Mouse (Mus musculus) T-helper 2 cell (primary cell): Measurements from ENCODE around the gene Figla.
"Not testable (repeated sequence)": the region's sequence is repeated elsewhere in the genome, so short reads cannot be mapped to it uniquely, and the experiment has no call there.

Experiments used
- in situ Hi-C: fragments of 300-600 bp; cut with MboI, MseI; formaldehyde crosslinking; loops from one replicate; pipeline ENCODE4 v1.15.1; 2025; ENCODE audit warnings: high pct_unique_total_duplicates

Gene Figla

GRCm38 (mm10) chr6:86015871-86016270 is at the start of gene Figla:
Gene Figla, plus strand, starts transcription at chr6:86016171.
- in situ Hi-C loops, result loop anchor here (10.0 kb wide), 1 partner anchor 181 kb away; the partner anchor contains the start of gene Nat8

GRCm38 (mm10) chr6:85966686-85967085 is 49.3 kb upstream of the Figla start:
- in situ Hi-C loops, result no loop called here

GRCm38 (mm10) chr6:85969889-85970288 is 46.1 kb upstream of the Figla start:
- in situ Hi-C loops, result no loop called here

GRCm38 (mm10) chr6:85972699-85973098 is 43.3 kb upstream of the Figla start:
- in situ Hi-C loops, result no loop called here

GRCm38 (mm10) chr6:85973336-85973735 is 42.6 kb upstream of the Figla start:
- in situ Hi-C loops, result no loop called here

GRCm38 (mm10) chr6:85974941-85975617 is 40.9 kb upstream of the Figla start:
- in situ Hi-C loops, result no loop called here

GRCm38 (mm10) chr6:85975761-85976160 is 40.2 kb upstream of the Figla start:
- in situ Hi-C loops, result no loop called here

- in situ Hi-C loops, result no loop called here
Observed at GRCm38 (mm10) chr6:85976242-85976641, 39.7 kb upstream of the Figla start.

- in situ Hi-C loops, result not testable (repeated sequence)
Observed at GRCm38 (mm10) chr6:85978736-85979135, 37.2 kb upstream of the Figla start.

GRCm38 (mm10) chr6:85984351-85984750 is 31.6 kb upstream of the Figla start:
- in situ Hi-C loops, result no loop called here

GRCm38 (mm10) chr6:85989570-85989969 is 26.4 kb upstream of the Figla start:
- in situ Hi-C loops, result not testable (repeated sequence)

GRCm38 (mm10) chr6:85990774-85991173 is 25.2 kb upstream of the Figla start:
- in situ Hi-C loops, result not testable (repeated sequence)

- in situ Hi-C loops, result loop anchor here (5.0 kb wide), 1 partner anchor 66 kb away; no protein-coding TSS in a partner anchor
Observed at GRCm38 (mm10) chr6:86003405-86003925, 12.5 kb upstream of the Figla start.

- in situ Hi-C loops, result loop anchor here (5.0 kb wide), 1 partner anchor 67 kb away; no protein-coding TSS in a partner anchor
Observed at GRCm38 (mm10) chr6:86004271-86005148, 11.5 kb upstream of the Figla start.

GRCm38 (mm10) chr6:86009980-86010379 is 6.0 kb upstream of the Figla start:
- in situ Hi-C loops, result loop anchor here (10.0 kb wide), 1 partner anchor 175 kb away; the partner anchor contains the start of gene Nat8

GRCm38 (mm10) chr6:86014812-86015211 is 1.2 kb upstream of the Figla start:
- in situ Hi-C loops, result loop anchor here (10.0 kb wide), 1 partner anchor 180 kb away; the partner anchor contains the start of gene Nat8

GRCm38 (mm10) chr6:86016793-86017350 is 901 bp downstream of the Figla start:
- in situ Hi-C loops, result loop anchor here (10.0 kb wide), 1 partner anchor 182 kb away; the partner anchor contains the start of gene Nat8

- in situ Hi-C loops, result loop anchor here (10.0 kb wide), 2 partner anchors 185 to 325 kb away; partner anchors contain the start of gene Nat8
Observed at GRCm38 (mm10) chr6:86019415-86020237, 3.7 kb downstream of the Figla start.

GRCm38 (mm10) chr6:86020948-86021347 is 5.0 kb downstream of the Figla start:
- in situ Hi-C loops, result loop anchor here (10.0 kb wide), 1 partner anchor 324 kb away; no protein-coding TSS in a partner anchor

- in situ Hi-C loops, result loop anchor here (10.0 kb wide), 1 partner anchor 318 kb away; no protein-coding TSS in a partner anchor
Observed at GRCm38 (mm10) chr6:86026632-86027292, 10.8 kb downstream of the Figla start.
